Mouse (Mus musculus) forebrain, embryonic 11.5 days (tissue): ENCODE measurements at regions not wholly inside any gene's neighbourhood (a gene's known extent, or its start where the extent isn't known, plus 50 kb on each side); places are given as distances from the start of the nearest gene placed in this dataset.

Source experiments
- ATAC-seq: fragments of 200-750 bp; cut with Nextera tagmentation; replicated peaks from 2 replicates; pipeline ENCODE4 v1.8.0; 2017; ENCODE audit warnings: moderate TSS enrichment; ENCODE audit not compliant: low FRiP score
- DNase-seq: peaks from one replicate; pipeline ENCODE4 v3.0.0-alpha.2; 2017; ENCODE audit warnings: low spot score
- H3K27ac ChIP-seq: fragments of 300-500 bp; sonication (generic); 2 replicates; pipeline ENCODE4 v1.5.1; 2014; ENCODE audit warnings: low read depth, low read length
- H3K27me3 ChIP-seq: fragments of 300-500 bp; sonication (generic); 2 replicates; pipeline ENCODE4 v1.6.1; 2014; ENCODE audit warnings: mild to moderate bottlenecking, low read length, mixed read lengths; ENCODE audit not compliant: control insufficient read depth, insufficient read depth
- H3K36me3 ChIP-seq: fragments of 300-500 bp; sonication (generic); 2 replicates; pipeline ENCODE4 v1.6.1; 2014; ENCODE audit warnings: mild to moderate bottlenecking, low read length, moderate library complexity, mixed read lengths; ENCODE audit not compliant: control insufficient read depth, insufficient read depth
- H3K4me1 ChIP-seq: fragments of 300-500 bp; sonication (generic); replicated peaks from 2 replicates; pipeline ENCODE4 v1.6.1; 2014; ENCODE audit warnings: low read length, mixed read lengths; ENCODE audit not compliant: control insufficient read depth, insufficient read depth
- H3K4me2 ChIP-seq: fragments of 300-500 bp; sonication (generic); 2 replicates; pipeline ENCODE4 v1.6.1; 2014; ENCODE audit warnings: low read depth, mild to moderate bottlenecking, low read length, moderate library complexity, mixed read lengths; ENCODE audit not compliant: severe bottlenecking
- H3K4me3 ChIP-seq: fragments of 300-500 bp; sonication (generic); 2 replicates; pipeline ENCODE4 v1.5.1; 2014; ENCODE audit warnings: low read depth, low read length
- H3K9ac ChIP-seq: fragments of 300-500 bp; sonication (generic); 2 replicates; pipeline ENCODE4 v1.6.1; 2014; ENCODE audit warnings: low read length
- H3K9me3 ChIP-seq: fragments of 300-500 bp; sonication (generic); 2 replicates; pipeline ENCODE4 v1.6.1; 2016; ENCODE audit warnings: low read length, mixed read lengths; ENCODE audit not compliant: control insufficient read depth
- WGBS: fragments of 180-500 bp; shearing (Covaris S2); extraction: QIAGEN DNeasy Blood & Tissue Kit; methylation state at CpG from one replicate; pipeline ENCODE4 v1.1.7; 2014; 5-methylcytosine and 5-hydroxymethylcytosine counted together

- peak; percentile 13; the same call in 1 of the 2 replicates for ATAC-seq
- DNase-seq, result no peak
- 53% methylated on average over 2 of the region's 2 CpGs for WGBS
Observed at GRCm38 (mm10) chr11:41533009-41533408, 467.6 kb downstream of the Gabrg2 start.

DNA sequence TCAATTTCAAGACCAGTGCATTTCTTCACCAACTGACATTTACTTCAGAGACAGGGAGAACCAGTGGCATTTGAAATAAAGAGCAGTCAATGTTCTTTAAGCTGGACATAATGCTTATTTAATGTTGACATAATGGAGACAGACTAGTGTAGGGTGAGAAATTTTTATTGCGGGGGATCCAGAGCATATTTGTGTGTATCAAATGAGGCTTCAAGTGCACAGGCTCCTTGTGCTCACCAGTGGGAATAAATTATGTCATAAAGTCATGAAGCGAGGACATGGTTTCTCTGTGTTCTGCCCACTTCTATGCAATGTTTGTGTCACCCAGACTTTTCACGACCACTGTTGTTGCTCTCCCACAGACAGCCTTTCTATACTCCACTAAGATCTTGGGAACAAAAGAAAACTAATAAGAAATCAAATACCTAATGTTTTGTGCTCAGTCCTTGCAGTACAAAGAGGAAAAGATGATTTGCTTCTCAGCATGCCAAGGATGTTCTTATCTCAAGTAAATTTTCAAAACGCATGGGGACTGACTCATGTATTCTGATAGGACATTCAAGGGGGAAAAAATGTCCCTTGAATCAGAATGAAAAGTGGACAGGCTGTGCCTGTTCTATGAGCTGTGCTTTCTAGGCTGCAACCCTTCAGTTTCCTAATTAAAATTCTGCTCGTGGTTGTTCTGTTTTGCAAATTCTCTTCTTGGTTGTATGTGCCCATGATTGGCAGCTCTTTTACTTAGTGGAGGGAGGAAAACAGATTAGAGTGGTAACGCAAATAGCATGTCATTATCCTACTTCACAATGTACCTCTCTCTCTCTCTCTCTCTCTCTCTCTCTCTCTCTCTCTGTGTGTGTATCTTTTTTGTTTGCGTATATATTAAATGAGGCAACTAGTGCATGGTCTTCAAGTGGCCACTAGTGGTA is 468.4 kb downstream of the Gabrg2 start:
- ATAC-seq (peak; percentile 88), DNase-seq (no peak)
- no peaks in the 10 kb centered on the region for H3K27me3 ChIP-seq
- no peak overlapping the region for H3K4me3 ChIP-seq
- no peaks in the 10 kb centered on the region for H3K36me3 ChIP-seq
- no peaks in the 10 kb centered on the region for H3K9me3 ChIP-seq
- H3K27ac ChIP-seq, result peak overlapping the region; percentile 43
- no peaks in the 10 kb centered on the region; the same call in 1 of the 2 replicates for H3K4me1 ChIP-seq
- H3K4me2 ChIP-seq, result no peak overlapping the region
- WGBS, result 40% methylated on average over 7 of the region's 7 CpGs
- H3K9ac ChIP-seq, result no peak overlapping the region

More at GRCm38 (mm10) chr11:41533009-41533408, 467.6 kb downstream of the Gabrg2 start:
- Histone ChIP-seq H3K4me3 (no peak overlapping the region), H3K27me3 (no peaks in the 10 kb centered on the region), H3K9me3 (no peaks in the 10 kb centered on the region), H3K27ac (no peak overlapping the region), H3K36me3 (no peaks in the 10 kb centered on the region), H3K4me2 (no peak overlapping the region), H3K4me1 (no peaks in the 10 kb centered on the region; the same call in 1 of the 2 replicates), H3K9ac (no peak overlapping the region)

DNA sequence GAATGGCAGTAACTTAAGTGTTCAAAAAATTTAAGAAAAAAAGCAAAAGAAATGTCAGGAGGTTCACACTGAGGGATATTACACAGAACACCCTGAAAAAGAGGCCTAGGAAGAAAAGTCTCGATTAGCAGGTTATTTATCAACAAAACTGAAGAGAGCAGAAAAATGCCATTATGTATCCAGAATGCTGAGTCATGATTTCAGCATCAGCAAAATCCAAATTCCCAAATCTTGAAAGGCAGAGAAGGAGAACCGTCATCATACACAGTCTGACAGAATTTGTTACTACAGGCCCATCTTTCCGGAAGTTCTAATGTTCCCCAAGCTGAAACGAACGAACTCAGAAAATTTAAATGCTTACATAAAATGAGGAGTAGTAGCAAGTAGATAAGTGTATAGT is 475.7 kb downstream of the Gabrg2 start:
- Histone ChIP-seq H3K9me3 (no peaks in the 10 kb centered on the region), H3K27ac (no peak overlapping the region), H3K4me3 (no peak overlapping the region), H3K27me3 (no peaks in the 10 kb centered on the region), H3K36me3 (no peaks in the 10 kb centered on the region), H3K9ac (no peak overlapping the region), H3K4me2 (no peak overlapping the region), H3K4me1 (no peaks in the 10 kb centered on the region)
- 91% methylated on average over 5 of the region's 5 CpGs for WGBS
- DNase-seq (no peak), ATAC-seq (no peak)

GRCm38 (mm10) chr11:41493277-41493676 is 507.4 kb downstream of the Gabrg2 start:
- Histone ChIP-seq H3K4me1 (no peaks in the 10 kb centered on the region), H3K9ac (no peak overlapping the region), H3K36me3 (no peaks in the 10 kb centered on the region), H3K27ac (no peak overlapping the region), H3K9me3 (no peaks in the 10 kb centered on the region), H3K4me3 (no peak overlapping the region), H3K27me3 (no peaks in the 10 kb centered on the region), H3K4me2 (no peak overlapping the region)
- ATAC-seq (no peak), DNase-seq (no peak)
- WGBS, result 73% methylated on average over 7 of the region's 7 CpGs

DNA sequence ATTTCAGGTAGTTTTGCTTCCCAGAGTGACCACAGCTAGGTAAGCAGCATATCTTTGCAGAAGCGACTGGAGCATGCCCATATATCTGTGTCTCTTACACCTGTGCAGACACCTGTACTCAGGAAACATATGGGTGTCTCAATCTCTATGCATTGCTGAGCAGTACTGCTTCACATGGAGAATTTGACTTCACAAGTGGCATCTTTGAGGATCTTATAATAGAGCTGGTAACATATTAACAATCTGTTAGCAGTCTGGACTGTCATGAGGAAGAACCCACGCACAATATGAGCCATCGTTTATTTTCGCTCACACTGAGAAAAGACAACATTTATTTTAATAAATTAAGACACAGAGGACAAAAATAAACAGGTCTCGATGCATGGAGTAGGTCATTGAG is 508.7 kb downstream of the Gabrg2 start:
- Histone ChIP-seq H3K9ac (no peak overlapping the region), H3K4me2 (no peak overlapping the region), H3K9me3 (no peaks in the 10 kb centered on the region), H3K4me1 (no peaks in the 10 kb centered on the region), H3K27ac (no peak overlapping the region), H3K4me3 (no peak overlapping the region), H3K27me3 (no peaks in the 10 kb centered on the region), H3K36me3 (no peaks in the 10 kb centered on the region)
- ATAC-seq (no peak), DNase-seq (no peak)
- WGBS, result 86% methylated on average over 5 of the region's 5 CpGs

DNA sequence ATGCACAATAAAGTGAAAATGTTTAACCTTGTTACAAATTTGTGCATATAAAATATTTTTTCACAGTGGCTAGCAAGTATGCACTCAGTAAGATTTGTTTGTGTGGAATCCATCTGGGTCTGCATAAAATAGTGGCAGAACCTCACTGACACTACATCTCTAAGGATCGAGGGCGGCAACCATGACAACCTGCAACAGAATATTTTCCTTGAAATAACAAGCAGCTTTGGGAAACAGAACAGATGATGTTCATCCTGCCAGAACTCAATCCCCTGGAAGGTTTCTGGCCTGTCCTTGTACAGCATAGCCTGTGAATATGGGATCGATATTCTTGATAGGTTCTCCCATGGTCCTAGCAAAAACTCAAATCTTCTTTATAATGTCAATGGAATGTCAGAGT is 509.4 kb downstream of the Gabrg2 start:
- Histone ChIP-seq H3K9me3 (no peaks in the 10 kb centered on the region), H3K4me1 (no peaks in the 10 kb centered on the region), H3K27ac (no peak overlapping the region), H3K36me3 (no peaks in the 10 kb centered on the region), H3K9ac (no peak overlapping the region), H3K4me2 (no peak overlapping the region), H3K4me3 (no peak overlapping the region), H3K27me3 (no peaks in the 10 kb centered on the region)
- ATAC-seq, result no peak
- no peak for DNase-seq
- WGBS, result 95% methylated on average over 3 of the region's 3 CpGs

DNA sequence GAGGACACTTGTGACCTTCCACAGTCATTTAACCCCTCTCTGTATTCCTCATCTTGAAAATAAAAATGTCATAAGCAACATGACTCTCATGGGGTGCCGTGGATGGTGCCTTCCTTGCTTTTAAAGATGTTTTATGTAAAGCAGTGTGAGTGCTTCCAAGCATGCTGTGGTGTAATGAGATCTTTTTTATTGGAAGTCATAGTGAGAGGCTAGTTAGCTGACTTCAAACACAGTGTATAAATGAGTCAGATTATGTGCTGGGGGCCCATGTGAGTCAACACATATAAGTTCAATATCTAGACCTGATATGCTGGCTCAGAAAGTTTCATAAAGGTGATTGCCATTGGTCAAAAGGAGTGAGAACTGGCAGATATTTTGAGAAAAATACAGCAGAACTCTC is 516.8 kb downstream of the Gabrg2 start:
- H3K4me1 ChIP-seq, result no peaks in the 10 kb centered on the region
- ATAC-seq (no peak), DNase-seq (no peak)
- H3K36me3 ChIP-seq, result no peaks in the 10 kb centered on the region
- no peak overlapping the region for H3K4me2 ChIP-seq
- no peak overlapping the region for H3K9ac ChIP-seq
- WGBS, result 60% methylated on average over 1 of the region's 1 CpGs
- no peak overlapping the region for H3K4me3 ChIP-seq
- H3K27me3 ChIP-seq, result no peaks in the 10 kb centered on the region
- no peak overlapping the region for H3K27ac ChIP-seq
- no peaks in the 10 kb centered on the region for H3K9me3 ChIP-seq

DNA sequence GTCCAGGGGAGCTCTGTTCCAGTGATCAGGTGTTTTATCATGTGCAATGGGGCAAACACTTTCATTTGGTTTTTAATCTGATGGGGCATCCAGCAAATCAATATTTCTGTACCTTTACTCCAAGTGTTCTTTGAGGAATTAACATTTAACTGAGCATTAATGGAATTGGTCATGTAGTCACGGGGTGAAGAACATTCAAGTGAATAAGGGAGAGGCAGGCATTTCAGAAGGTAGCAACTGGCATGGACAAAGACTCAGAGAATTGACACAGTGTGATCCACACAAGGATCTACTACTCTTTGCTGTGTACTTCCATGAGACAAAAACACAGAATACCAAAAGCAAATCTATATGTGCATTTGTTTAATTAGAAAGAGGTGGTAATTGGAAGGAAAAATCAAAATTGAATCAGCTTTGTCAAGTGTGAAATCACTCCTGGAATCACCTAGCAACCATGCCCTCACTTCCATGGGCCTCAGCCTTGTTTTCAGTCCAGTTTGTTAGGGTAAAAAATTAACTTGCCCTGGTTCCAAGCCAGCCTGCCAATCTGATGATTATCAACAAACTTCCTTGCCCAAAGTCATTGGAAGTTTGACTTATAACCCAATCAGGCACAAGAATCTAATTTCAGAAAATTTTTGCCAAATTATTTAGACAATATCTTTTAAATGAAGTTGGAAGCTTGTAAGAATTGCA is 529.6 kb downstream of the Gabrg2 start:
- DNase-seq (no peak), ATAC-seq (no peak)
- 62% methylated on average over 1 of the region's 1 CpGs for WGBS
- no peaks in the 10 kb centered on the region for H3K4me1 ChIP-seq
- H3K4me3 ChIP-seq, result no peak overlapping the region
- H3K9me3 ChIP-seq, result no peaks in the 10 kb centered on the region
- no peak overlapping the region for H3K27ac ChIP-seq
- no peak overlapping the region for H3K9ac ChIP-seq
- H3K36me3 ChIP-seq, result no peaks in the 10 kb centered on the region
- no peaks in the 10 kb centered on the region for H3K27me3 ChIP-seq
- no peak overlapping the region for H3K4me2 ChIP-seq
